Mouse (Mus musculus): Measurements from ENCODE around the gene Scrn2. TPM values are rescaled to one million over a fixed set of nuclear protein-coding genes. Genes with fewer than 3 reads are reported as not detected.
A peak's percentile ranks its signal among the peaks of the same experiment; 100 is the strongest.

Gene Scrn2
- total RNA-seq, 4 experiments from 2014 or later: 13.0 to 14.4 (median 13.6) TPM

GRCm38 (mm10) chr11:97017696-97018582 is 11.8 kb upstream of the Scrn2 start:
- no peak for DNase-seq (ENCODE audit: low spot score in 2 of 2)

- DNase-seq (ENCODE audit: low spot score in 2 of 2): no peak
Observed at GRCm38 (mm10) chr11:97018583-97019344, 11.0 kb upstream of the Scrn2 start.

- DNase-seq (ENCODE audit: low spot score in 2 of 2): no peak
Observed at GRCm38 (mm10) chr11:97019345-97019708, 10.4 kb upstream of the Scrn2 start.

- no peak for DNase-seq (ENCODE audit: low spot score in 2 of 2)
Observed at GRCm38 (mm10) chr11:97021121-97021765, 8.5 kb upstream of the Scrn2 start.

- DNase-seq (ENCODE audit: low spot score in 2 of 2): peak; percentile 51 to 68
Observed at GRCm38 (mm10) chr11:97021873-97022484, 7.8 kb upstream of the Scrn2 start.

- no peak for DNase-seq (ENCODE audit: low spot score in 2 of 2)
Observed at GRCm38 (mm10) chr11:97024977-97025376, 4.8 kb upstream of the Scrn2 start.

GRCm38 (mm10) chr11:97025721-97026344 is 3.9 kb upstream of the Scrn2 start:
- peak; percentile 66 to 75 for DNase-seq (ENCODE audit: low spot score in 2 of 2)

GRCm38 (mm10) chr11:97030426-97030825 is 688 bp downstream of the Scrn2 start:
- DNase-seq (ENCODE audit: low spot score in 2 of 2): no peak

GRCm38 (mm10) chr11:97031977-97032376 is 2.2 kb downstream of the Scrn2 start:
- DNase-seq (ENCODE audit: low spot score in 2 of 2): no peak

- DNase-seq (ENCODE audit: low spot score in 2 of 2): no peak
Observed at GRCm38 (mm10) chr11:97032499-97032898, 2.8 kb downstream of the Scrn2 start.

- DNase-seq (ENCODE audit: low spot score in 2 of 2): no peak
Observed at GRCm38 (mm10) chr11:97033781-97034180, 4.0 kb downstream of the Scrn2 start.

GRCm38 (mm10) chr11:97036141-97036540 is 6.4 kb downstream of the Scrn2 start:
- DNase-seq (ENCODE audit: low spot score in 2 of 2): no peak

GRCm38 (mm10) chr11:97038881-97039280 is 9.1 kb downstream of the Scrn2 start:
- no peak for DNase-seq (ENCODE audit: low spot score in 2 of 2)

- no peak for DNase-seq (ENCODE audit: low spot score in 2 of 2)
Observed at GRCm38 (mm10) chr11:97040301-97041021, 10.7 kb downstream of the Scrn2 start.

- peak; percentile 71 to 76 for DNase-seq (ENCODE audit: low spot score in 2 of 2)
Observed at GRCm38 (mm10) chr11:97041022-97041899, 11.5 kb downstream of the Scrn2 start, which contains the start of the genes Lrrc46 and Mrpl10. Gene Lrrc46, minus strand, starts transcription at chr11:97041407. Gene Mrpl10, plus strand, starts transcription at chr11:97041560.

GRCm38 (mm10) chr11:97044902-97045301 is 15.2 kb downstream of the Scrn2 start:
- no peak for DNase-seq (ENCODE audit: low spot score in 2 of 2)

- DNase-seq (ENCODE audit: low spot score in 2 of 2): no peak
Observed at GRCm38 (mm10) chr11:97045861-97046260, 16.1 kb downstream of the Scrn2 start.

GRCm38 (mm10) chr11:97048090-97048650 is 18.4 kb downstream of the Scrn2 start:
- no peak for DNase-seq (ENCODE audit: low spot score in 2 of 2)

All from gastrocnemius, adult 8-10 months (tissue).